Mouse (Mus musculus) urinary bladder, postnatal 36 days (tissue): ENCODE data around the gene Nsun7.
"Not testable (repeated sequence)": the region's sequence is repeated elsewhere in the genome, so short reads cannot be mapped to it uniquely, and the experiment has no call there.

ENCODE experiments used
- DNase-seq, 2 experiments: peaks; one replicate each; pipeline ENCODE4 v3.0.0; 2022; ENCODE audit warnings: low spot score in 2 of 2, mixed read lengths in 1 of 2

Nsun7 gene

GRCm38 (mm10) chr5:66259756-66260448 is at the start of gene Nsun7:
Nsun7 (plus strand) TSS chr5:66259897.
- DNase-seq = peak; percentile 58 to 77

- DNase-seq = no peak
Measured at GRCm38 (mm10) chr5:66214395-66214935, 45.2 kb upstream of the Nsun7 start.

- DNase-seq = no peak
Measured at GRCm38 (mm10) chr5:66215569-66216277, 44.0 kb upstream of the Nsun7 start.

DNA sequence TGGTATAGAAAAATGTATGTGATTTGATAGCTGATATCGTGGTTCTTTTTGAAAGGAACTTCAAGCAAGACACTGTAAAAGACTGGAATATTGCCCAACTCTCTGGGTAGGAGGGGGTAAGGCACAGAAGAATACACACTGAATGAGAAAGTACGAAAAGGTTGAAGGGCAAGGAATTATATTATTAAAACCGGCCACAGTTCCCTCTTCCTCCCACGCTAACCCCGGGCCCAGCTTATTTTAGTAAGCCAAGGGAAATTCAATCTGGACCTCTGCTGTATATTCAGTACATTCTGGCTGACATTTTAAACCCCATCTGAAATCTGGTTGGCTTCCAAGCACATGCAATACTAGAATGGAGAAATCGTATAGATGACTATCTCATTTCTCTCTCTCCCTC is 40.0 kb upstream of the Nsun7 start:
- DNase-seq = no peak

- no peak for DNase-seq
Measured at GRCm38 (mm10) chr5:66220620-66221019, 39.1 kb upstream of the Nsun7 start.

DNA sequence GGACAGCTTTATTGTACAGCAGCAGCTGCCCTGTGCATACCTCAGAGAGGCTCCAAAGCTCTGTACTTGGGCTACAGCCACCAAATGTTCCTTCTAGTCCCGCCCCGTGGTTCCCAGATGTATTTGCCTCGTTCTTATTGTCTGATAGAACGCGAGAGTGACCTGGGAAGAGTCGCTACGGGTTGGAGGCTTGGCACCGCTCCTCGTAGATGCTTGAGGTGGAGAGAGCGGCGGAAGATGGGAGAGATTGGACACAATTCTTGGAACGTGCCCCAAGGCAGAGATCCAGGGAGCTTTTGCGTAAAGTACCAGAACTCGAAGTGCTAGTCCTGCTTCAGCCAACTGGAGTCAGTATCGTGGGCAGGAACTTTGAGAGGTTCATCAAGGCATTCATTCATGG is 36.8 kb upstream of the Nsun7 start:
- peak in 1 of 2 experiments; percentile 21 for DNase-seq

- DNase-seq = no peak
Measured at GRCm38 (mm10) chr5:66226526-66226925, 33.2 kb upstream of the Nsun7 start.

DNA sequence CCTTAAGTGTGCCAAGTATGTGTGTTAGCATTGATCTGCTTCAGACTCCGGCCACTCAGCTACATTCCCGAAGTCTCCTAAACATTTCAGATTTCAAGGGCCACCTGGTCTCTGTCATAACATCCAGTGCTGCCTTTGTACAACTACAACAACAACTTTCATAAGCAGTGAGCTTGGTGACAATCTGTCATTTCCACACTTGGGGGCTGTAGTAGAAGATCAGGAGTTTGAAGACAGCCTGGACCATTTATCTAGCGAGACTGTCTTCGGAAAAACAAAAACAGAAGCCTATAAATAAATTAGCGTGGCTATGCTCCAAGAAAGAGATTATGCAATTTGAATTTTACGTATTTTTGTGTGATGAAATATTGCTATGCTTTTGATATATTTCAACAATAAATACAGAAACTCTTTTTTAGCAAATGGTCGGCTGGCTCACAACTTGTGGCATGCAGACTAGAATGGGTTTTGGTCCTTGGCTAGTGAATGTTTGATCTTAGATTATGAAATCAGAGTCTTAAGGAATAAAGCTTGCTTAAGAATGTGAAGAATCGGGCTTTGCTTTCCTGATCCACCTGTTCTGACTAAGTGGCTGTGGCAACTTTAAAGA is 27.9 kb upstream of the Nsun7 start:
- DNase-seq = no peak

- DNase-seq = no peak
Measured at GRCm38 (mm10) chr5:66232456-66232855, 27.2 kb upstream of the Nsun7 start.

DNA sequence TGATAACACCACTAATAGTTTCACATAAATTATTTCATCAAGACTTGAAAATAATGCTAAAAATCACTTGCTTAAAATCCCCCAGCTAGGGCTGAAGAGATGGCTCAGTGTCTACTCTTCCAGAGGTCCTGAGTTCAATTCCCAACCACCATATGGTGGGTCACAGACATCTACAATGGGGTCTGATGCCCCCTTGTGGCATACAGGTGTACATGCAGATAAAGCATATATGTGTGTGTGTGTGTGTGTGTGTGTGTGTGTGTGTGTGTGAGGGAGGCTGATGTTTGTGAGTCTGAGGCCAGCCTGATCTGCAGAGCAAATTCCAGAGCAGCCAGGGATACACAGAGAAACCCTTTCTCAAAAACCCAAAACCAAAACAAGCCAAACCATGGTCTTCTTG is 17.8 kb upstream of the Nsun7 start:
- DNase-seq = no peak

- DNase-seq = no peak
Measured at GRCm38 (mm10) chr5:66243467-66243866, 16.2 kb upstream of the Nsun7 start.

- DNase-seq = no peak
Measured at GRCm38 (mm10) chr5:66244043-66244660, 15.5 kb upstream of the Nsun7 start.

DNA sequence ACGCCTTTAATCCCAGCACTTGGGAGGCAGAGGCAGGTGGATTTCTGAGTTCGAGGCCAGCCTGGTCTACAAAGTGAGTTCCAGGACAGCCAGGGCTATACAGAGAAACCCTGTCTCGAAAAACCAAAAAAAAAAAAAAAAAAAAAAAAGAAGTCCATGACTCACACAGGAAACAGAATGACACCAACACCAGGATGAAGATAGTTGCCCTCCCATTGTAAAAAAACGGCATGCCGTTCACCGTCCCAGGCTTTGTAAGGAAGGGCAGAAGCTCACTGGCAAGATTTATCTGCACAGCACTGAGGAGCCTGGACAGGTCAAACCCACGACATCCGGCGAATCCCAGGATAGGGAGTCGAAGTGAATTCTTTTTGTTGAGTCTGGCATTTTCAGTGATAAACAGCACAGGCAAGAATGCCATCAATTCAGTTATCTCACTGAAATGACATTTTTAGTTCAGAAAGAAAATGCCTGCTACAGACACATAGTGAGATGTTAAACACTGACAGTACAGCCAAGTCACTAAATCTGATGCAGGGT is 13.7 kb upstream of the Nsun7 start:
- DNase-seq = no peak

DNA sequence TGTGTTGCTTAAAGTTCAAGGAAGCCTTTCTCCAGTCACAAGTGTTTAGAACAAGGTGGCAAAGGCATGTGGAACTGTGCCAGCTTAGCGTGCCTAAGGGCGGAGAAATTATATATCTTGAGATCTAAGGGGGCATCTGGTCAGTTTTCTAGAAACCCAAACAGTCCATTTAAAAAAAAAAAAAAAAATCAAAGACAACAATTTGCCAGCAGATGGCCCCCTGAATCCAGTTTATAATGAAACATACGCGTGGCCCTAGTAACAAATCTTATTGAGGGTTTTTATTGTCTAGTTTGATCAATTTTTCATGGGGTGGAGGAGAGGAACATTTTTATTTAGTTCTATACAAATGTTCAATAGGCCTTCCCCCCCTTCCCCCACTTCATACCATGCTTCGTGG is 6.5 kb upstream of the Nsun7 start:
- DNase-seq = no peak

DNA sequence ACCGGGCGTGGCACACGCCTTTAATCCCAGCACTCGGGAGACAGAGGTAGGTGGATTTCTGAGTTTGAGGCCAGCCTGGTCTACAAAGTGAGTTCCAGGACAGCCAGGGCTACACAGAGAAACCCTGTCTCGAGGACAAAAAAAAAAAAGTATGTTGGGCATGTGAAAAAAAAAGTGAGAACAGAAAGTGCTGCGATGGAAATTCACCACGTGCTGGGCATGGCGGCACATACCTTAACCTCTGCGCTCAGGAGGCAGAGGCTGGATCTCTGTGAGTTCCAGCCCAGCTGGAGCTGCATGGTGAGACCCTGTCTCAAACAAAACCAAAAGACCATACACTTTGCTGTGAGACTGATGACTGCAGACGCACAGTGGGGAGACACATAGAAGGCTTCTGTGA is 4.7 kb upstream of the Nsun7 start:
- DNase-seq = no peak

- DNase-seq = no peak
Measured at GRCm38 (mm10) chr5:66259000-66259399, 697 bp upstream of the Nsun7 start.

DNA sequence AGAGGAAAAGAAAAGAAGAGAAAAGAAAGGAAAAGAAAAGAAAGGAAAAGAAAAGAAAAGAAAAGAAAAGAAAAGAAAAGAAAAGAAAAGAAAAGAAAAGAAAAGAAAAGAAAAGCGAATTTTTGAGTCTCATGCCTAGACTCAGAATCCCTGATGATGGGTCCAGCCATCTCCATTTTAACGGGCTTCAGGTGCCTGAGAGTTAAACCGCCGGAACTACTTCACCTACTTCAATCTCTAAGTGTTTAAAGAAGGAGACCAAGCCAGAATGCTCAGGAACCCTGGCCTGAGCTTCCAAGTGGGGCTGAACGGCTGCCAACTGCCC is 304 bp upstream of the Nsun7 start:
- not testable (repeated sequence) for DNase-seq

DNA sequence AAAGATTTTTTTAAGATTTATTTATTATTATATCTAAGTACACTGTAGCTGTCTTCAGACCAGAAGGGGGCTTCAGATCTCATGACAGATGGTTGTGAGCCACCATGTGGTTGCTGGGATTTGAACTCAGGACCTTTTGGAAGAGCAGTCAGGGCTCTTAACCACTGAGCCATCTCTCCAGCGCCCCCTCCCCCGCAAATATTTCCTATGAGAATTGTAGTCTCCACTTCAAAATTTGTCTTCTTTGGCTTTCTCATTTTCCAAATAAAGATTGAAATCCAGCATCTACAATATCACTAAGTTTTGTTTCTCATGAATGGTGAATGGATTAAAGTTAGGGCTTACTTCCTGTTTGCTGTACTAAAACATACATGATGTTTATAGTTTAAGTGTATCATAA is 2.8 kb downstream of the Nsun7 start:
- no peak for DNase-seq

- no peak for DNase-seq
Measured at GRCm38 (mm10) chr5:66263398-66263797, 3.7 kb downstream of the Nsun7 start.

DNA sequence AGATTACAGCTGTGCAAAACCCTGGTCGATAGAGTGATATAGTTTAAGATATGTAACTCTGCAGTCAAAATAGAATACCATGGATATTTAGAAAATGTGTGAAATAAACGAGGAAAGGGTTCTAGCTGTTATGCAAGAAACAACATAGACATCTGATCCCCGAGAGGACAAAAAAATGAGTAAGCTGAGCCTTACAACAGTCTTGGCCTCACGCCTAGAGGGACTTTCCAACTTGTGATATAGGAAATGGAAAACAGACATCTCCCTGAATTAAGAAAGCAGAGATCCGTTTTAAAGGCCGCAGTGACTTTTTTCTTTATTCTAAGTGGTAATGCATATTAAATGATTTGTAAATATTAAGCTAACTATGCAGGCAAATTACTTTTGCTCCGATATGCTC is 9.9 kb downstream of the Nsun7 start:
- peak in 1 of 2 experiments; percentile 15 for DNase-seq

DNA sequence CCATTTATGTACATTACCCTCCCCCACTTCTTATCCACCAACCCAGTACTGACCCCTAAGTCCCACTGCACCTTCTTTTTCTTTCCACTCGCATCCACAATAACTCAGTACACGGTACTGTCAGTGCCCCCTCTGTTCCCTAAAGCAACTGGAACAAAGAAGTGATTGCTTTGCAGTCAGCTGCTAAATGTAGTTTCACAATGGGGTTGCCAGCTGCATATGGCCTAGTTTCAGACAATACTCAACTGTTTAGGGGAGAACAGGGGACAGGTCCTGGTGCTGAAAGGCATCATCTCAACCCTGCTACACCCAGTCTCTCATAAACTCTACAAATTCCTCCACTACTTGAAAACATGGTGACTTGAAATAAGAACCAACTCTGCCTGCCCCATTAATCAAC is 11.4 kb downstream of the Nsun7 start:
- DNase-seq = no peak

- no peak for DNase-seq
Measured at GRCm38 (mm10) chr5:66274417-66274816, 14.7 kb downstream of the Nsun7 start.
